Mouse (Mus musculus): Measurements from ENCODE around the gene Ctdsp2.

The Ctdsp2 gene

GRCm38 (mm10) chr10:126963821-126964220, 14.7 kb upstream of the Ctdsp2 start:
- DNase-seq, result no peak

- DNase-seq, result peak in 1 of 2 experiments; percentile 43
These were observed 7.0 kb upstream of the Ctdsp2 start for GRCm38 (mm10) chr10:126971363-126972050.

GRCm38 (mm10) chr10:126972051-126972725, 6.3 kb upstream of the Ctdsp2 start:
- peak; percentile 80 to 88 for DNase-seq

GRCm38 (mm10) chr10:126972988-126973387, 5.5 kb upstream of the Ctdsp2 start:
- no peak for DNase-seq

DNA sequence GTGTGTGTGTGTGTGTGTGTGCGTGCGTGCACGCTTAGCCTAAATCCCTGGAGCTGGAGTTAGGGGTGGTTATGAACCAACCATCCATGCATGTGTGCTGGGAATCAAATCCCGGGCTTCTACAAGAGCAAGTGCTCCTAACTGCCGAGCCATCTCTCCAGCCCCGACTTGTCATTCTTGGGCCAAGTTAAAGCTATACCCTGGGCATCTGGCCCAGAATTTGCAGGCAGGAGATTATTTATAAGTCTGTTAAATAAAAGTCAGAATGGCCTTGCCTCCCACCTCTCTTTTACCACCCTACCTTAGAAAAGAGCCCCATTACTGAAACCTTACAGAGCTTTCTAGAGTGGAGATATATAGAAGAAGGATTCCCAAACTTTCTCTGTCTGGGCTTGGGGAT, 2.8 kb upstream of the Ctdsp2 start:
- DNase-seq, result no peak

- DNase-seq, result peak in 1 of 2 experiments; percentile 64
These were observed 1.4 kb upstream of the Ctdsp2 start for GRCm38 (mm10) chr10:126977076-126977475.

DNA sequence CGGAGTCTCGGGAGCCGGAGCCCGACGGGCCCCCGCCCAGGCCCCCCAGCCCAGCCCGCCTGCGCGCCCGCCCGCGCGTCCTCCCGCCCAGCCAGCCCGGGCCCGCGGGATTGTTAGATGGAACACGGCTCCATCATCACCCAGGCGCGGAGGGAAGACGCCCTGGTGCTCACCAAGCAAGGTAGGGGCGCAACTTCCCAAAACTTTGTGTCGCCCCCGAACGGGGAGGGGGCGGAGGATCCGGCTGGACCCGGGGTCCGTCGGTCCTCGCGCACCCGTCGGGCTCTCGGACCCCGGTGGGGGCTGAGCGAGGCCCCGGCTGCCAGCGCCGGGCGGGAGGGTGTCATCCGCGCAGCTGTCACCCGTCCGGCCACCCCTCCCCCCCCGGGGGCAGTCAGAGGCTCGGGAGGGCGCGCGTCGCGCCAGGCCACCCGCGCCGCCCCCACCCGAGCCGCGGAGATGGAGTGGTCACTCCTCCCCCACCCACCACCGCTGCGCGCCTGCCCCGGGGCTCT, 661 bp downstream of the Ctdsp2 start:
- DNase-seq, result peak; percentile 84 to 90

GRCm38 (mm10) chr10:126979636-126980151, 1.2 kb downstream of the Ctdsp2 start:
- peak in 1 of 2 experiments; percentile 71 for DNase-seq

GRCm38 (mm10) chr10:126980221-126980932, 1.9 kb downstream of the Ctdsp2 start:
- DNase-seq, result peak; percentile 59 to 72

- DNase-seq, result no peak
These were observed 2.5 kb downstream of the Ctdsp2 start for GRCm38 (mm10) chr10:126980933-126981530.

DNA sequence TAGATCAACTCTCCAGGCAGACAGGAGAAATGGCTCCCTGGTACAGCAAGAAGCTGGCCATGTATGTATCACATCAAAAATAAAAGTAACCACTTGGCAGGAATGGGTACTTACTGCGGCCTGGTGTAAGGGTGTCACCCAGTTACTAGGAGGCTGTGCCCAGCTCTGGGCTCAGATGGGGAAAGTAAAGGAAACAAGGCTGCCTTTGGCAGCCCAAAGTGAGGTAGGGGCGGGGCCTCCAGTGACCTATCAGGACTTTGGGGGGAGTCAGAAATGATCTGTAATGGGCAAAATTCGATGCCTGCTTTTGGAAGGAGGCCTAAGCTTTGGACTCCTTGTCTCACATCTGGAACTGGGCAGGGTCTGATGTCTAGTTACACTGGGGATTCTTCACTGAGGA, 3.2 kb downstream of the Ctdsp2 start:
- no peak for DNase-seq

GRCm38 (mm10) chr10:126983193-126983725, 4.7 kb downstream of the Ctdsp2 start:
- no peak for DNase-seq

DNA sequence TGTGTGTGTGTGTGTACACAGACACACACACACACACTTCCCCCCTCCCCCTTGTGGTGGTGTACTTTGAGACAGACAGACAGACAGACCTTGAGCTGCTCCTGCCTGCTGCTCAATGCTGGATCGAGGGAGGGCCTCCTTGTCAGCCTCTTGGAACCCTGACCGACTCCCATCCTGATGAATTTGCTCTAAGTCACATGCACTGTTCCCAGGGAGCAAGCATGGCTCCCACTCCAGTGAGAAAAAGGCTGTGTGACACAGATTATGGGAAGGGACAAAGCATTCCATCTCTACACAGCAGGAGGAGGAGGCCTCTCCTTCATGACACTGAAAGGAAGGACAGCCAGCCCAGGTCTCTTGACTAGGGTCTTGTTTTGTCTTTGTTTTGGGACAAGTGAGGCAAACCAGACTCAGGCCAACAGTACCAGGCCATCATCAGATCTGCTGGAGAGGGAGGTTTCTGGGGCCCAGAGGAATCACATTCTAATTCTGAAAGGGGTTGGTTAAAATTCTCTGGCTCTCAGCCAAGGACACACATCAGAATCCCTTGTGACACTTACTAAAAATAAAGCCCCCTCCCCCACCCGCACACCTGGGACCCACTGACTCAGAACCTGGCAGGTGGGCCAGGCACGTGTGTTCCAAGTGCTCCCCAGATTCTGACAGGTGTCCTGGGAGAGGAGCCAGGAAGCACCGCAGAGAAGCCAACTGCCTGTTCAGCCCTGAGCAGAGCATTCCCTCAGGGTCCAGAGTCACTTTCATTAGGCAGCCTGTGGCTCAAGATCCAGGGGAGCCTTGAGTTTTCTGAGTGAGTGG, 5.9 kb downstream of the Ctdsp2 start:
- peak in 1 of 2 experiments; percentile 62 for DNase-seq

- DNase-seq, result no peak
These were observed 6.6 kb downstream of the Ctdsp2 start for GRCm38 (mm10) chr10:126985127-126985526.

GRCm38 (mm10) chr10:126985579-126985978, 7.1 kb downstream of the Ctdsp2 start:
- DNase-seq, result no peak

DNA sequence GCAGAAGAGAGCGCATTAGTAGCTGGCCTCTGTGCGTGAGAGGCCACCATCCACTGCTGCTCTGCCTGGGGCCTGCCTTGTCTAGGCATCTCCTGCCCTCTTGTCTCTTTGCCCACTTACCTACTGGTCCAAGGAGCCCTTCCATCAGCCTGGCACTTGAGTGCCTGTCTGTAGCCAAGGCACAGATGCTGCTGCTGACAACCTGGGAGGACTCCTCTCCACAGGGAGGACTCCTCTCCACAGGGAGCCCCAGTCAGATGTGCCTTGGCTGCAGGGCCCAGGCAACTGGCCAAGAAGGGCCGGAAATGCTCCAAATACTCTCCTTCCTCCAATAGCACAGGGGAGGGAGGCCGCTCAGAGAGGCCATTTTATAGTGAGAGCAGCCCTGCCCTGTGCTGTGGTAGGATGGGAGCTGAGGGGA, 8.0 kb downstream of the Ctdsp2 start:
- DNase-seq, result peak; percentile 91 to 94

DNA sequence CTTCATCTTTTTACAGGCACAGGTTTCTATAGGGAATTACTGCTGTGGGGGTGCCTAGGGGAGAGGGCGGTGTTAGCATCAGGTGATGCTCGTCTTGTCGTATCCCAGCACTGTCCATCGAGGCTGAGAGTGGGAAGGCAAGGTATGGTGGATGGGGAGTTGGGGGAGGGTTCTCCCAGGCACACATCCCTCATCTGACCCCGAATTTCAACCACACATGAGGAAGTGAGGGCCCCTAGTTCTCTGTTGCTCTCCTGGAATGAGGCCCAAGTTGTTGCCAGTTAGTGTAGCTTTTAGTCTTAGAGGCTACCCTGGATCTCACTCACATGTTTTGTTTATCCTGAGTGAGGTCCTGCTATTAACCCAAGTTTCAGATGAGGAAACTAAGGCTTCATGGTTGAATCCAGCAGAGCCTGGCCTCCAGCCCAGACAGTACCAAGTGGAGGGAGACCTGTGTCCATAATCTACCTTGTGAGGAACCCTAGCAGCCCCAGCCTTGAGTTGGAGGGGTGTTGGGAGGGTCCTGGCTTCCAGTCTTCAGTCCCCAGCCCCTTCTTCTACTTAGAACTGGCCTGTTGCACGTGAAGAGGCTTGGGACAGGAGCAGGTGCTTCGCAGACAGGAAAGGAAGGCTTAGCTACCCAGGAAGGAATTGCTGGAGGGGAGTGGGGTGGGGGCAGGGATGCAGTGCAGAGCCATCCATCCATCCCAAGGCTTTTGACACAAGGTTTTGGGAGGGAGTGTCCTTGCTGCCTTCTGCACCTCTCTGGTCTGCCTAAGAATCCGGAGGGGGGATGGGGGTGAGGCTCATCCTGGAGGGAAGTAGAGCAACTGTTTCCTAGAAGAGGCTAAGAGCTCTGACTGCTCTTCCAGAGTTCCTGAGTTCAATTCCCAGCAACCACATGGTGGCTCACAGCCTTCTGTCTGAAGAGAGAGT, 8.9 kb downstream of the Ctdsp2 start:
- DNase-seq, result no peak

DNA sequence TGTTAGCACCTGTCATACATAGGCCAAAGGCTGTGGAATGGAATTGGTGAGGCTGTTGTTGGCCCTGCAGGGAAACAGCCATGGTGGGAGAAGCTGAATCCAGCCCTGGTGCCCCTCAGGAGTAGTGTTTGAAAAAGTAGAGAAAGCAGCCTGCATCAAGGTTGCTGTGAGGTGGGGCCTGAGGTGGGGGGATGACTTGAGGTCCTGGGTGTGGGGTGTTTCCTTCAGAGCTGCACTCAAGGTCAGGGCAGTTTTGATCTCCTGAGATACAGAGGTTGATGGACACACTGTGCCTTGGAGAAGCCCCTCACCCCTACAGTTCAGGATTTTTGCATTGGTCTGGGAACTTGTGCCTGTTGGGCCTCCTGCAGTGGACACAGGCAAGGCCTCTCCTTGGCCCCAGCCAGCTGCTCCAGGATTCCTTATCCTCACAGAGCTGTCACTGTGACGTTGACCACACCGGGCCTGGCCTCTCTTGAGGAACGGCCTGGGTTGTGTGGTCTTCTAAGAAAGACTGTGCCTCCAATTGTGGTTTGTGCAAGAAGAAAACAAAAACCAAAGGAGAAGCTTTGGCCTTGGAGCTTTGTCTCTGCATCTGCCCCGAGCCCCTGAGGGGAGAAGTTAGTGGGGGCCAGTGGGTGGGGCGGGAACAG, 10.1 kb downstream of the Ctdsp2 start:
- no peak for DNase-seq

DNA sequence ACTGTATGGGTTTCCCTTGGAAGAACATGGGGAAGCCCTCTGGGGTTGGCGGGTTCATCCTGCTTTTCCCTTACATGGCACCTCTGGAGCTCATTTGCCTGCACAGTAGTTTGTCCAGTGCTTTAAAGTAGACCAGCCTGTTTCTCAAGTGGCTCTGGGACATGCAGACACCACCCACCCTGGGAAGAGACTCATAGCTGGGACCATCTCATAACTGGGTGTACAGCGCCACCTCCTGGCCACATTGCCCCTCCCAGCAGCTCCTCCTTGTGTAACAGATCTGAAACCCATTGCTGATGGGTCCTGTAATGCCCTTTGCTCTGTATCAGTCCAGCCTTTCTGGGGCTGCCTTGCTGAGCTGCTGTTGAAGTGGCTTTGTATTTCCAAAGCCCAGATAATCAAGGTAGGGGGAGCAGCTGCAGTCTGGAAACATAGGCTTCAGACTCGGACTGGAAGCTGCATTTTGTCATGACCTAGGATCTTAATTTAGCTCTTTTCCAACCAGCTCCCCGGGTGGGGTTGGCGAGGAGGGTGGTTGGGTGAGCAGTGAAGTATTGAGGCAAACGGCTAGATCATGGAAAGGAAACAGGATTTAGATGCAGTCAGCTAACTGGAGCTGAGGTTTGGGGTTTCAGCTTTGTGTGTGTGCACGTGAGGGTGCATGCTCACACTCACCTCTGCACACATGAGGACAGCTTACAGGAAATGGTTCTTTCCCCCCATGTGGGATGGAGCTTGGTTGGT, 12.0 kb downstream of the Ctdsp2 start:
- DNase-seq, result peak; percentile 93 to 94

Measured in kidney, postnatal 4 days (tissue).